Mouse (Mus musculus) heart, postnatal 4 days (tissue): ENCODE results near the gene 4930583I09Rik. TPM values are rescaled to one million over a fixed set of nuclear protein-coding genes. Genes with fewer than 3 reads are reported as not detected.

ENCODE experiments used
- DNase-seq: peaks from one replicate; pipeline ENCODE4 v3.0.0; 2021
- total RNA-seq, 2 experiments: library from RNA; stranded (reverse); gene quantifications; 2 replicates each; pipeline ENCODE4 v1.2.3; 2021

4930583I09Rik gene
- total RNA-seq, 2 experiments from 2014 or later: not detected

GRCm38 (mm10) chr17:64802168-64802955, 33.5 kb downstream of the 4930583I09Rik start:
- no peak for DNase-seq

- DNase-seq: no peak
Measured at GRCm38 (mm10) chr17:64792623-64793022, 43.2 kb downstream of the 4930583I09Rik start.

- no peak for DNase-seq
Measured at GRCm38 (mm10) chr17:64792076-64792475, 43.8 kb downstream of the 4930583I09Rik start.

GRCm38 (mm10) chr17:64789175-64789574, 46.7 kb downstream of the 4930583I09Rik start:
- no peak for DNase-seq

GRCm38 (mm10) chr17:64788301-64788700, 47.6 kb downstream of the 4930583I09Rik start:
- no peak for DNase-seq

GRCm38 (mm10) chr17:64785961-64786360, 49.9 kb downstream of the 4930583I09Rik start:
- DNase-seq: no peak

Other genes starting within 250 kb of the 4930583I09Rik start
- 10 to 100 TPM; 30.7 to 31.0 TPM for gene Man2a1, start 235.3 kb downstream of the 4930583I09Rik start, total RNA-seq